Mouse (Mus musculus) megakaryocyte, embryonic 14.5 days (primary cell): ENCODE data around the gene St6gal1.

Source experiments
- FLI1 ChIP-seq: IDR thresholded peaks from 2 replicates; pipeline ENCODE4 v1.6.1; 2012; ENCODE audit warnings: low read length, inconsistent platforms, mixed read lengths
- GATA1 ChIP-seq: IDR thresholded peaks from 3 replicates; pipeline ENCODE4 v1.6.1; 2012; ENCODE audit warnings: mixed read lengths, low read length, inconsistent platforms, borderline replicate concordance

- TF ChIP-seq GATA1, result no peak
- TF ChIP-seq FLI1, result no peak
Observed at GRCm38 (mm10) chr16:23185824-23186223, 38.7 kb upstream of the St6gal1 start.
